Mouse (Mus musculus) hindbrain, embryonic 13.5 days (tissue): Measurements from ENCODE around the gene Mcpt9. TPM values are rescaled to one million over a fixed set of nuclear protein-coding genes. Genes with fewer than 3 reads are reported as not detected.

Experiments
- polyA plus RNA-seq: library from polyadenylated mRNA; unstranded; fragments of >200 nt; fragmentation: Nextera tagmentation; extraction: Ambion mirVana; gene quantifications from 2 replicates; pipeline ENCODE4 v1.2.1, GENCODE M21; 2015

Gene Mcpt9
- polyA plus RNA-seq, 1 experiment from 2014 or later, result not detected

Other genes starting within 250 kb of the Mcpt9 start
- 5.3 and 6.0 TPM in 2 replicates for gene Adcy4, start 246.4 kb downstream of the Mcpt9 start, polyA plus RNA-seq
- 2.6 and 3.7 TPM in 2 replicates for gene Ripk3, start 241.6 kb downstream of the Mcpt9 start, polyA plus RNA-seq
- 10.8 and 12.0 TPM in 2 replicates for gene Nfatc4, start 207.4 kb downstream of the Mcpt9 start, polyA plus RNA-seq
- 11.7 and 11.9 TPM in 2 replicates for gene Nynrin, start 176.5 kb downstream of the Mcpt9 start, polyA plus RNA-seq
- gene Cbln3, start 146.1 kb downstream of the Mcpt9 start, polyA plus RNA-seq, result 0.14 and 0.27 TPM in 2 replicates
- 10.0 and 11.1 TPM in 2 replicates for gene Khnyn, start 145.5 kb downstream of the Mcpt9 start, polyA plus RNA-seq
- gene Sdr39u1, start 130.2 kb downstream of the Mcpt9 start, polyA plus RNA-seq, result 115 and 124 TPM in 2 replicates
- gene Cma1, start 85.8 kb downstream of the Mcpt9 start, polyA plus RNA-seq, result 0.43 TPM in 1 of 2 replicates, not detected in the other
- not detected in 2 replicates for gene Cma2, start 79.5 kb downstream of the Mcpt9 start, polyA plus RNA-seq
- not detected in 2 replicates for gene Mcpt1, start 12.5 kb downstream of the Mcpt9 start, polyA plus RNA-seq
- not detected in 2 replicates for gene Mcpt2, start 11.5 kb upstream of the Mcpt9 start, polyA plus RNA-seq
- gene Mcpt4, start 31.8 kb upstream of the Mcpt9 start, polyA plus RNA-seq, result not detected in 2 replicates
- gene Mcpt8, start 54.8 kb upstream of the Mcpt9 start, polyA plus RNA-seq, result not detected in 2 replicates
- not detected in 2 replicates for gene Ctsg, start 72.1 kb upstream of the Mcpt9 start, polyA plus RNA-seq
- gene Gzme, start 90.1 kb upstream of the Mcpt9 start, polyA plus RNA-seq, result not detected in 2 replicates
- gene Gzmd, start 102.1 kb upstream of the Mcpt9 start, polyA plus RNA-seq, result not detected in 2 replicates
- gene Gzmg, start 129.1 kb upstream of the Mcpt9 start, polyA plus RNA-seq, result not detected in 2 replicates
- not detected in 2 replicates for gene Gzmn, start 144.1 kb upstream of the Mcpt9 start, polyA plus RNA-seq
- gene Gzmf, start 180.9 kb upstream of the Mcpt9 start, polyA plus RNA-seq, result not detected in 2 replicates
- gene Gzmc, start 204.2 kb upstream of the Mcpt9 start, polyA plus RNA-seq, result not detected in 2 replicates
- not detected in 2 replicates for gene Gzmb, start 231.8 kb upstream of the Mcpt9 start, polyA plus RNA-seq